Mouse (Mus musculus) MEL (cell line): Measurements from ENCODE around the gene Tmem184b. TPM values are rescaled to one million over a fixed set of nuclear protein-coding genes. Genes with fewer than 3 reads are reported as not detected.
A peak's percentile ranks its signal among the peaks of the same experiment; 100 is the strongest.

Source experiments
- DNase-seq: peaks from one replicate; pipeline ENCODE4 v3.0.0; 2011; ENCODE audit warnings: low read depth, low spot score
- H3K27ac ChIP-seq: 2 replicates; pipeline ENCODE4 v1.5.1; 2012; ENCODE audit warnings: low read depth, mild to moderate bottlenecking, control low read depth, low read length, moderate library complexity; ENCODE audit not compliant: control insufficient read depth
- H3K27me3 ChIP-seq, 2 experiments: fragments of 150-350 bp in 1 of 2; sonication (generic) in 1 of 2; 2 replicates each; pipeline ENCODE4 v1.6.1; 2012; ENCODE audit warnings: low read length in 2 of 2, mild to moderate bottlenecking in 2 of 2, improper control_type of control experiment in 1 of 2, moderate library complexity in 1 of 2; ENCODE audit not compliant: insufficient read depth in 2 of 2, control insufficient read depth in 1 of 2
- H3K36me3 ChIP-seq, 2 experiments: 2 replicates each; pipeline ENCODE4 v1.6.1; 2012 to 2014; ENCODE audit warnings: low read length in 2 of 2, improper control_type of control experiment in 1 of 2, inconsistent platforms in 1 of 2, mild to moderate bottlenecking in 1 of 2; ENCODE audit not compliant: insufficient read depth in 2 of 2, control insufficient read depth in 1 of 2
- H3K4me1 ChIP-seq, 2 experiments: fragments of 150-350 bp in 1 of 2; sonication (generic) in 1 of 2; 2 replicates each; pipeline ENCODE4 v1.6.1; 2012; ENCODE audit warnings: low read length in 2 of 2, improper control_type of control experiment in 1 of 2, mild to moderate bottlenecking in 1 of 2; ENCODE audit not compliant: insufficient read depth in 2 of 2, control insufficient read depth in 1 of 2
- H3K4me3 ChIP-seq, 2 experiments: fragments of 150-350 bp in 1 of 2; sonication (generic) in 1 of 2; 2 replicates each; pipeline ENCODE4 v1.5.1; 2012; ENCODE audit warnings: low read depth in 2 of 2, low read length in 2 of 2, mild to moderate bottlenecking in 2 of 2, moderate library complexity in 2 of 2, control low read depth in 1 of 2, improper control_type of control experiment in 1 of 2; ENCODE audit not compliant: control insufficient read depth in 1 of 2, insufficient read depth in 1 of 2
- H3K79me2 ChIP-seq: 2 replicates; pipeline ENCODE4 v1.6.1; 2012; ENCODE audit warnings: mild to moderate bottlenecking, low read length, moderate library complexity; ENCODE audit not compliant: control insufficient read depth, poor library complexity, insufficient read depth
- H3K9ac ChIP-seq: 2 replicates; pipeline ENCODE4 v1.6.1; 2012; ENCODE audit warnings: low read depth, mild to moderate bottlenecking, control low read depth, low read length, moderate library complexity; ENCODE audit not compliant: control insufficient read depth, poor library complexity, severe bottlenecking
- H3K9me3 ChIP-seq: fragments of 150-350 bp; sonication (generic); replicated peaks from 2 replicates; pipeline ENCODE4 v1.6.1; 2012; ENCODE audit warnings: mild to moderate bottlenecking, low read length, improper control_type of control experiment, moderate library complexity; ENCODE audit not compliant: insufficient read depth
- BHLHE40 ChIP-seq: IDR thresholded peaks from 2 replicates; pipeline ENCODE4 v1.6.1; 2012; ENCODE audit warnings: low read depth, mild to moderate bottlenecking, inconsistent platforms, low read length, improper control_type of control experiment, borderline replicate concordance
- ELF1 ChIP-seq: IDR thresholded peaks from 2 replicates; pipeline ENCODE4 v1.6.1; 2014; ENCODE audit warnings: low read depth, mild to moderate bottlenecking, inconsistent platforms, low read length, improper control_type of control experiment, moderate library complexity
- EP300 ChIP-seq, 2 experiments: IDR thresholded peaks; 2 replicates each; pipeline ENCODE4 v1.6.1; 2011; ENCODE audit warnings: improper control_type of control experiment in 2 of 2, low read length in 2 of 2, low read depth in 1 of 2, mild to moderate bottlenecking in 1 of 2
- ETS1 ChIP-seq: IDR thresholded peaks from 2 replicates; pipeline ENCODE4 v1.6.1; 2012; ENCODE audit warnings: low read depth, mild to moderate bottlenecking, inconsistent platforms, low read length, improper control_type of control experiment, moderate library complexity
- GATA1 ChIP-seq: IDR thresholded peaks from 2 replicates; pipeline ENCODE4 v1.6.1; 2011; ENCODE audit warnings: low read depth, low read length, improper control_type of control experiment
- HCFC1 ChIP-seq: IDR thresholded peaks from 2 replicates; pipeline ENCODE4 v1.6.1; 2012; ENCODE audit warnings: low read depth, mild to moderate bottlenecking, inconsistent platforms, low read length, improper control_type of control experiment, moderate library complexity
- JUND ChIP-seq: IDR thresholded peaks from 2 replicates; pipeline ENCODE4 v1.6.1; 2011; ENCODE audit warnings: low read depth, mild to moderate bottlenecking, improper control_type of control experiment, low read length
- MAFK ChIP-seq: IDR thresholded peaks from 2 replicates; pipeline ENCODE4 v1.6.1; 2011; ENCODE audit warnings: low read depth, mild to moderate bottlenecking, low read length, improper control_type of control experiment, borderline replicate concordance
- MAX ChIP-seq: IDR thresholded peaks from 2 replicates; pipeline ENCODE4 v1.6.1; 2011; ENCODE audit warnings: low read length, improper control_type of control experiment
- MXI1 ChIP-seq: IDR thresholded peaks from 2 replicates; pipeline ENCODE4 v1.6.1; 2011; ENCODE audit warnings: mild to moderate bottlenecking, low read depth, low read length, improper control_type of control experiment
- MYB ChIP-seq: IDR thresholded peaks from 2 replicates; pipeline ENCODE4 v1.6.1; 2011; ENCODE audit warnings: mild to moderate bottlenecking, low read depth, low read length, improper control_type of control experiment
- MYC ChIP-seq: IDR thresholded peaks from 2 replicates; pipeline ENCODE4 v1.6.1; 2011; ENCODE audit warnings: low read depth, mild to moderate bottlenecking, low read length, improper control_type of control experiment, moderate library complexity
- NELFE ChIP-seq: IDR thresholded peaks from 2 replicates; pipeline ENCODE4 v1.6.1; 2011; ENCODE audit warnings: low read depth, low read length, improper control_type of control experiment
- NRF1 ChIP-seq: IDR thresholded peaks from 2 replicates; pipeline ENCODE4 v1.6.1; 2014; ENCODE audit warnings: low read depth, mild to moderate bottlenecking, inconsistent platforms, low read length, improper control_type of control experiment, moderate library complexity; ENCODE audit not compliant: poor library complexity, insufficient read depth, severe bottlenecking
- POLR2A ChIP-seq, 2 experiments: IDR thresholded peaks; 2 replicates each; pipeline ENCODE4 v1.6.1; 2011 to 2012; ENCODE audit warnings: low read length in 2 of 2, mild to moderate bottlenecking in 2 of 2, control low read depth in 1 of 2, improper control_type of control experiment in 1 of 2, low read depth in 1 of 2, moderate library complexity in 1 of 2; ENCODE audit not compliant: control insufficient read depth in 1 of 2, insufficient read depth in 1 of 2, poor library complexity in 1 of 2
- POLR2AphosphoS5 ChIP-seq: IDR thresholded peaks from 2 replicates; pipeline ENCODE4 v1.6.1; 2012; ENCODE audit warnings: low read depth, borderline replicate concordance, mild to moderate bottlenecking, inconsistent platforms, low read length, moderate library complexity, mixed read lengths
- TAL1 ChIP-seq: IDR thresholded peaks from 2 replicates; pipeline ENCODE4 v1.6.1; 2012; ENCODE audit warnings: mild to moderate bottlenecking, inconsistent platforms, low read length, moderate library complexity, mixed read lengths
- TCF12 ChIP-seq: IDR thresholded peaks from 2 replicates; pipeline ENCODE4 v1.6.1; 2014; ENCODE audit warnings: low read depth, mild to moderate bottlenecking, inconsistent platforms, low read length, improper control_type of control experiment, moderate library complexity
- USF1 ChIP-seq: IDR thresholded peaks from 2 replicates; pipeline ENCODE4 v1.6.1; 2014; ENCODE audit warnings: low read depth, mild to moderate bottlenecking, inconsistent platforms, low read length, improper control_type of control experiment, moderate library complexity
- ZNF384 ChIP-seq: IDR thresholded peaks from 2 replicates; pipeline ENCODE4 v1.6.1; 2012; ENCODE audit warnings: low read depth, mild to moderate bottlenecking, inconsistent platforms, low read length, improper control_type of control experiment
- polyA plus RNA-seq, 2 experiments: library from polyadenylated mRNA; stranded (reverse) in 1 of 2; unstranded in 1 of 2; fragments of >175 nt in 1 of 2; fragments of >200 nt in 1 of 2; gene quantifications; 2 replicates each; pipeline versions ENCODE4 v1.2.1 to v1.2.4; 2012; ENCODE audit warnings: low replicate concordance in 2 of 2, low read depth in 1 of 2; ENCODE audit not compliant: insufficient read length in 2 of 2, insufficient read depth in 1 of 2, missing spikeins in 1 of 2
- total RNA-seq: library from RNA; depleted of rRNA; stranded (reverse); fragments of 300-350 nt; gene quantifications from 2 replicates; pipeline ENCODE4 v1.2.3, GENCODE M21; 2012

Tmem184b gene
- total and polyA plus RNA-seq, 3 experiments = 7.5 to 28.4 TPM; not detected in 1

- 0 out of 2 replicates have a peak, but pooled peaks have one; percentile 9 for TF ChIP-seq MYC
- TF ChIP-seq JUND = no peak
These were observed 80.9 kb downstream of the Tmem184b start (continued) for GRCm38 (mm10) chr15:79322281-79322990.

- peak; percentile 66 for TF ChIP-seq GATA1
- peak; percentile 46 to 57; a peak in 2 of 4 replicates for TF ChIP-seq EP300 (IDR thresholded peaks at IDR 0.05; ENCODE audit: low read depth in 1 of 2, low read length in 2 of 2)
- TF ChIP-seq MXI1 = peak; percentile 27; the same call in 1 of the 2 replicates
- TF ChIP-seq TAL1 = peak; percentile 26; the same call in 1 of the 2 replicates
- peak; percentile 51; the same call in 1 of the 2 replicates for TF ChIP-seq TCF12
- TF ChIP-seq BHLHE40 = peak; percentile 45; the same call in 1 of the 2 replicates
- peak; percentile 55; the same call in 1 of the 2 replicates for TF ChIP-seq ZNF384
- peak; percentile 77 for TF ChIP-seq ETS1
- no peak for TF ChIP-seq MYC
- TF ChIP-seq POLR2A (IDR thresholded peaks at IDR 0.05; ENCODE audit: control insufficient read depth in 1 of 2, insufficient read depth in 1 of 2, low read depth in 1 of 2, low read length in 2 of 2, poor library complexity in 1 of 2) = no peak
- peak; percentile 73; the same call in 1 of the 2 replicates for TF ChIP-seq USF1
- no peak for TF ChIP-seq HCFC1
- TF ChIP-seq MAX = 0 out of 2 replicates have a peak, but pooled peaks have one; percentile 34
- peaks cover 17% of the 10 kb centered on the region for H3K79me2 ChIP-seq
- H3K4me1 ChIP-seq = peaks cover 23 to 32% of the 10 kb centered on the region in 2 experiments
- no peaks in the 10 kb centered on the region for H3K27me3 ChIP-seq
- peak overlapping the region; percentile 62 for H3K27ac ChIP-seq
- DNase-seq = peak; percentile 13
- peak overlapping the region; percentile 17 for H3K9ac ChIP-seq
- peaks cover 0 to 36% of the 10 kb centered on the region in 2 experiments; a peak in 2 of 4 replicates for H3K36me3 ChIP-seq
- peak overlapping the region; percentile 7 to 13; a peak in 2 of 4 replicates for H3K4me3 ChIP-seq
- no peaks in the 10 kb centered on the region for H3K9me3 ChIP-seq
These were observed 81.6 kb downstream of the Tmem184b start for GRCm38 (mm10) chr15:79321733-79322190.

DNA sequence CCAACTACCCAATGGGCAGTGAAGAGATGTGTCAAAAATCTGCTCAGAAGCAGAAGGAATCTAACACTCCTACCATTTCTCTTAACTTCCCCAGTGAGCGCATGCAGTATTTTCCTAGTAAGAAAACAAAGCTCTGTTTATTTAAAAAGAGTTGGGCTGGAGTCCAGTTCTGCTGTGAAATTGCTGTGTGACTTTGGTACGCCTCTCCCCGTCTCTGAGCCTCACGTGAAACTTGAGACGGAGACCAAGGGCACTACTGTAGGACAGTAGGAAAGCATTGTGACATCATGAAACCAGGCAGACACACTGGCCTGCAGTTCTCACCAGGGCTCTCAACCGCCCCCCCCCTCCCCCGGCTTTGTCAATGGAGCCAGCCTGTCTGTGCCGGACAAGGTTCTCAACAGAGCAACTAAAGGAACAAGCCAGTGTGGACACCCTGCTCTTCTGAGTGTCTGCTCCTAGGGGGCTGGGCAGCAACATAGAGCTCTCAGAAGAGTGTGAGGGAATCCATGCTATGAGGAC is 89.5 kb downstream of the Tmem184b start:
- H3K27ac ChIP-seq = no peak overlapping the region
- H3K4me3 ChIP-seq = no peak overlapping the region
- no peak for DNase-seq
- H3K9ac ChIP-seq = no peak overlapping the region
- H3K9me3 ChIP-seq = no peaks in the 10 kb centered on the region
- H3K79me2 ChIP-seq = no peaks in the 10 kb centered on the region
- no peaks in the 10 kb centered on the region for H3K27me3 ChIP-seq
- H3K4me1 ChIP-seq = no peaks in the 10 kb centered on the region
- no peaks in the 10 kb centered on the region; a peak in 1 of 4 replicates for H3K36me3 ChIP-seq
- TF ChIP-seq ELF1 (no peak), JUND (no peak), NELFE (no peak), NRF1 (no peak), MAFK (no peak), POLR2AphosphoS5 (no peak), MYC (no peak), MYB (no peak), USF1 (no peak), TAL1 (no peak)
